Mouse (Mus musculus) heart, adult 2 months (tissue): ENCODE data around the gene Sod1.

Experiments
- CTCF ChIP-seq: fragments of 200-600 bp; IDR thresholded peaks from 2 replicates; pipeline ENCODE4 v1.8.1; 2022; ENCODE audit warnings: antibody characterized with exemption, mild to moderate bottlenecking, moderate library complexity
- EP300 ChIP-seq: fragments of 200-500 bp; IDR thresholded peaks from 2 replicates; pipeline ENCODE4 v1.6.1; 2011; ENCODE audit warnings: low read depth, low read length, control low read depth; ENCODE audit not compliant: insufficient read depth
- POLR2A ChIP-seq: fragments of 200-500 bp; IDR thresholded peaks from 2 replicates; pipeline ENCODE4 v1.6.1; 2011; ENCODE audit warnings: mild to moderate bottlenecking, low read depth, low read length, control low read depth; ENCODE audit not compliant: insufficient read depth

- TF ChIP-seq EP300 = no peak
- no peak for TF ChIP-seq CTCF
- no peak for TF ChIP-seq POLR2A
Observed at GRCm38 (mm10) chr16:90264021-90264420, 43.5 kb downstream of the Sod1 start.
